Mouse (Mus musculus): ENCODE data around the gene Sim1. TPM values are rescaled to one million over a fixed set of nuclear protein-coding genes. Genes with fewer than 3 reads are reported as not detected.

Sim1 gene
- polyA plus RNA-seq, 1 experiment: not detected

DNA sequence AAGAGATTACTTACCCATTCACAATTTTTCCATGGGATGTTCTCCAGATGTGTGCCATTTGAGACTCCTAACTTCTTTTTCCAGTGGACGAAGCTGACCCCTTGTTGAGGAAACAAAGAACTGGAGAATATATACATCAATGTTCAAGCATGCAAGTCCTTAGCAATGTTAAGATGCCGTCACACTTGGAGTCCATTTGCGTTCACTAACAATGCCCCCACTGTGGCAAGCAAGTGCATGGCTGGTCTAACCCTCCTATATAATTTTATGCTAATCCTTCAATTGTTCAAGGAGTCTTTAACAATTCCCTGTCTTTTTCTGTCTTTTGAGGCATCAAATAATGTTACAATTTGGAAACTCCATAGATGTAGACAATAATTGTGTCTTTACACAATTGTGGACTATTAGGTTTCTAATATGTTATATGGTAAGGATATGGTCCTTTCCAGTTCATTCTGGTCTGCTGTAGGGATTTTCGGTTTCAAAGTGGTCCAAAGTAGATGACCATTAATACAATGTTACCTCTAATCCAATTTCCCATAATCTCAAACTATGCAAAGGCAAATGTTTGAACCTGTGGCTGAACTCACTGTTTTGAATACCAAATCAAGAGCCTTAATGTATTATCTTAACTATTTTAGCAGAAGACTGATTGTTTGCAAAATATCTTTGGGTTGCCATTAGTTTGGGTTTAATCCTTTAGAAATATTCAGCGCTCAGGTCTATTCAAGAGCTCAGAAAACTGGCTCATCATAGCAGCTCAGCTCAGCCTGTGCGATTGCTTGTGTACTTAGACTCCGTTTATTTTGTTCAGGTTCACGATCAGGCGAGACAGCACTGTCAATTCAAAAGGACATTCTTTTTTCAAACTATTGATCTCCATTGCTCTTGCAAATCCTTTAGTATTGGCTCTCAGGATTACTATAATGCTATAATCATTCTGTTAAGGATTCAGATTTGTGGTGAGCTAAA lies 129.0 kb downstream of the Sim1 start:
- TF ChIP-seq FLI1 (IDR thresholded peaks at IDR 0.05; ENCODE audit: low read length) (no peak), GATA1 (IDR thresholded peaks at IDR 0.05; ENCODE audit: borderline replicate concordance, low read length) (no peak)
- no peaks in the 10 kb centered on the region for H3K27me3 ChIP-seq (replicated peaks)
- H3K9me3 ChIP-seq: no peaks in the 10 kb centered on the region
- no peaks in the 10 kb centered on the region for H3K36me3 ChIP-seq (replicated peaks; ENCODE audit: low read length)
- H3K4me3 ChIP-seq (replicated peaks): no peak overlapping the region
- no peaks in the 10 kb centered on the region for H3K4me1 ChIP-seq
